In the genomic region with DNA sequence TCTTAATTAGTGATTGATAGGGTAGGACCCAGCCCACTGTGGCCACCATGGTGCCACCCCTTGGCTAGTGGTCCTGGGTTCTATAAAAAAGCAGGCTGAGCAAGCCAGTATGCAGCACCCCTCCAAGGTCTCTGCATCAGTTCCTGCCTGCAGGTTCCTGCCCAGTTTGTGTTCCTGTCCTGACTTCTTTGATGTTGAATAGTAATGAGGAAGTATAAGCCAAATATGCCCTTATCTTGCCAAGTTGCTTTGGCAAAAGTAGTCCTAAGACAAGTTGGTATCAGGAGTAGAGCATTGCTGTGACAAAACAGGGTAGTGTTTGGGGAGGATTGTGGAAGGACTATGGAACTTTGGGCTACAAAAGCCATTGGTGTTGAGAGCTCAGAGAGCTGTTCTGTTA, we compare ENCODE assay signal across 33 mouse cellular contexts.
"Had no signal": no experiment of that assay in that cellular context is flagged by ENCODE, and none has a peak within 500 bp of the region (broad histone marks: within the 10 kb centered on the region; RNA-seq: fewer than 3 reads in every experiment).

No protein-coding gene starts in this region.

- DNase-seq: heart, postnatal 10 days; heart, postnatal 14 days; heart, postnatal 36 days; heart, postnatal 4 days; kidney, adult 11 months; kidney, adult 18-20 months; kidney, adult 2 months; kidney, adult 8-10 months; kidney, adult 9 months; kidney, postnatal 10 days; kidney, postnatal 14 days; kidney, postnatal 25 days; kidney, postnatal 36 days; kidney, postnatal 4 days had no signal

- H3K4me1 ChIP-seq: hindbrain, embryonic 10.5 days; hindbrain, embryonic 12.5 days; hindbrain, embryonic 13.5 days; hindbrain, embryonic 15.5 days had no signal

- H3K9me3 ChIP-seq: heart, embryonic 10.5 days; heart, embryonic 12.5 days; heart, embryonic 15.5 days; hindbrain, embryonic 10.5 days; hindbrain, embryonic 12.5 days; hindbrain, embryonic 13.5 days; hindbrain, embryonic 15.5 days; intestine, embryonic 15.5 days; kidney, embryonic 15.5 days had no signal

- H3K27me3 ChIP-seq: heart, embryonic 12.5 days; heart, embryonic 13.5 days; heart, embryonic 15.5 days; hindbrain, embryonic 12.5 days; hindbrain, embryonic 13.5 days; hindbrain, embryonic 15.5 days; intestine, embryonic 15.5 days; kidney, embryonic 15.5 days had no signal

- ATAC-seq: hindbrain, embryonic 16.5 days; hindbrain, postnatal 0 days; inflammation-experienced regulatory T-cells, adult 6 months; intestine, embryonic 15.5 days; intestine, embryonic 16.5 days; intestine, postnatal 0 days had no signal

- H3K27ac ChIP-seq: heart, embryonic 10.5 days; heart, embryonic 13.5 days; heart, embryonic 15.5 days; hindbrain, embryonic 10.5 days; hindbrain, embryonic 12.5 days; hindbrain, embryonic 13.5 days; hindbrain, embryonic 14.5 days; hindbrain, embryonic 15.5 days; hindbrain, postnatal 0 days; intestine, embryonic 15.5 days; kidney, embryonic 15.5 days; kidney, postnatal 0 days; layer of hippocampus, adult 2 months; left cerebral cortex, adult 2 months had no signal

- H3K9ac ChIP-seq: heart, embryonic 12.5 days; heart, embryonic 13.5 days; heart, embryonic 15.5 days; hindbrain, embryonic 12.5 days; hindbrain, embryonic 13.5 days; hindbrain, embryonic 14.5 days; hindbrain, embryonic 15.5 days; intestine, embryonic 15.5 days; kidney, embryonic 15.5 days had no signal

- H3K4me2 ChIP-seq: heart, embryonic 12.5 days; heart, embryonic 13.5 days; heart, embryonic 15.5 days; hindbrain, embryonic 12.5 days; hindbrain, embryonic 13.5 days; hindbrain, embryonic 14.5 days; hindbrain, embryonic 15.5 days; intestine, embryonic 15.5 days; kidney, embryonic 15.5 days had no signal

- H3K4me3 ChIP-seq: heart, embryonic 10.5 days; heart, embryonic 12.5 days; heart, embryonic 13.5 days; heart, embryonic 15.5 days; hindbrain, embryonic 10.5 days; hindbrain, embryonic 12.5 days; hindbrain, embryonic 13.5 days; hindbrain, embryonic 15.5 days; intestine, embryonic 15.5 days; kidney, embryonic 15.5 days; layer of hippocampus, adult 2 months; left cerebral cortex, adult 2 months had no signal

- H3K36me3 ChIP-seq: heart, embryonic 10.5 days; heart, embryonic 12.5 days; heart, embryonic 13.5 days; heart, embryonic 15.5 days; hindbrain, embryonic 10.5 days; hindbrain, embryonic 12.5 days; hindbrain, embryonic 13.5 days; hindbrain, embryonic 15.5 days; intestine, embryonic 15.5 days; kidney, embryonic 15.5 days had no signal
